Mouse (Mus musculus) ovary, postnatal 14 days (tissue): ENCODE measurements at regions not wholly inside any gene's neighbourhood (a gene's known extent, or its start where the extent isn't known, plus 50 kb on each side); places are given as distances from the start of the nearest gene placed in this dataset.

Experiments
- DNase-seq: peaks from one replicate; pipeline ENCODE4 v3.0.0; 2022; ENCODE audit warnings: low spot score

GRCm38 (mm10) chr8:8562268-8562667 lies 98.8 kb downstream of the Efnb2 start:
- DNase-seq = no peak

GRCm38 (mm10) chr8:8558050-8558449 lies 103.0 kb downstream of the Efnb2 start:
- DNase-seq = no peak

GRCm38 (mm10) chr8:8556152-8556551 lies 104.9 kb downstream of the Efnb2 start:
- DNase-seq = no peak

DNA sequence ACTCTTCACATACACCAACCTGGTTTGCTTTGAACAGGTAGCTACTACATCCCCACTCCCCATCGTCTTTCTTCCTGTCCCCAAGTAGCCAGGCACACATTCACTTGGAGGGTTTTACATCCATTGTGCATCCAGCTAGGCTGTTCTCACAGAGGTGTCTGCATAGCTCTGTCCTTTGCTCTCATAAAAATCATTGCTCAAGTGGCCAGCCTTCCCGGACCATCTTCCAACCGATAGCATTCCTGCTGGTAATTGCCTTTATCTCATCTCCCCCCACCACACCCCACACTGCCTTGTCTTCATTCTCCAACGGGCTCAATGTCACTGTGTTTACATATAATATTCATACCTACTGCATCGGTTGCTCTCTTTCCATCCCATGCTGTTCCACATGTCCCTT lies 106.4 kb downstream of the Efnb2 start:
- DNase-seq = no peak

- no peak for DNase-seq
Observed at GRCm38 (mm10) chr8:8552779-8553178, 108.3 kb downstream of the Efnb2 start.

- DNase-seq = no peak
Observed at GRCm38 (mm10) chr8:8536626-8537025, 124.4 kb downstream of the Efnb2 start.

- DNase-seq = no peak
Observed at GRCm38 (mm10) chr8:8534787-8535186, 126.3 kb downstream of the Efnb2 start.

DNA sequence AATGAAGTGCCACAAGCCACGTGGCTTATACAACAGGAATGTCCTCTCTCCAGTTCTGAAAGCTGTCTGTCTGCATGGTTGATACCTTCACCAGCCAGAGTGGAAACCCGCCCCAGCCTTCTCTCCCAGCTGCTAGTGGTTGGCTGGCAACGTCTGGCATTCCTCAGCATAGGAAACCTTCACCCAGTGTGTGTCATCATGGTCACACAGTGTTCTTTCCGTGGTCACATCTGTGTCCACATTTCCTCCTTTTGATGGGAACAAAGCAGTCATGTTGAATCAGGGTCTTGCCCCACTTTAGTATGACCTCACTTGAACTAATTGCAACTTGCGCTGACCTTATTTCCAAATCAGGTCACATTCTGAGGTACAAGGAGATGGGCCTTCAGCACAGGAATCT lies 128.1 kb downstream of the Efnb2 start:
- DNase-seq = no peak

DNA sequence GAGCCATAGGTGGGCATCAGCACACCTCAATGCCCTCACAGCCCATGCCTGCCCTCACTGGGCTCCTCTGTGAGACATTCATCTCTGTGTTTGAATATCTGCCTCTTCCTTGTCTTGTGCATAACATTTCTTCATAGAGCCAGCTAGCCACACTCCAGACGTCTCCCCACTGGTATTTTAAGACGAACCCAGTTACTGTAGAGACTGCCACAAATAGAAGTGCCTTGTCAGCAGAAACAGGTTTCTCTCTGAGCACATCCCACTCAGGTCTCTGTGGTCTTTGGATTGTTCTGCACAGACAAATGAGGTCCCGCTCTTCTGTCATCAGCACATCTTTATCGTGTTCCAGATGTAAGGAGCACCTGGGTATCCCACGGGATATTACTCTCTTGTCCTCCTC lies 130.5 kb downstream of the Efnb2 start:
- no peak for DNase-seq

DNA sequence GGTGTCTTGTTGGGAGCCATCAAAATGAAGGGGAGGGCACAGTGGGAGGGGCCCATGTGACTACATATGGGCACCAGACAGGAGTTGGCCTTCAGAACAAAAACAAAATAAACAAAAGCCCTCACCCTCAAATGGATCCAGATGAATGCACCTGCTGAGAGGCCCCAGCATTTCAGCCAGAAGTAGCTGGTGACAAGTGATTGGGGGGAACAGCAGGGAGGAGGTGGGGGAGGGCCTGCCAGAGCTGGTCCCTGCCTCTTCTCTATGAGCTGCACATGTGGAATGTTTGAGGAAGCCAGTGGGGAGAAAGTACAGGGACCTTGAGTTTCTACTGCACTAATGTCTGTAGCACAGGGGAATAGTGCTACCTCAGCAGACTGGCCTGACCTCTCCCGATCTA lies 139.5 kb downstream of the Efnb2 start:
- DNase-seq = no peak

GRCm38 (mm10) chr8:8519772-8520191 lies 141.3 kb downstream of the Efnb2 start:
- DNase-seq = no peak

DNA sequence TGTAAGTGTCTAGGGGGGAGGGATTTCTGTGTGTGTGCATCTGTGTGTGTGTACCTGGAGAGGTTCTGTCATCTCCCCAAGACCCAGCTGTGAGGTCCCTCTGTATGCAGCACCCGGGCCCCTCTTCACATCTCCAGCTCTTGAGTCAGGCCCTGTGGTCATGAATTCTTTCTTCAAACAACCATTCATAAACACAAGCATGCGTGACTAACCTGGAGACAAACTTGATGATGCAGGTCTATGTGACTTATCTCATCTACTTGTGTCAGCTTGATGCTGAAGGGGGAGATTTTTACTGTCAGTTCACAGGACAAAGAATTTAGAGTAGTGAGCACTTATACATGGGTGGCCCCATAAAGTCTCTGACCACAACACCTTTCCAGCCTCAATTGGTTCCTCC lies 143.4 kb downstream of the Efnb2 start:
- no peak for DNase-seq

- no peak for DNase-seq
Observed at GRCm38 (mm10) chr8:8516272-8516671, 144.8 kb downstream of the Efnb2 start.

GRCm38 (mm10) chr8:8499921-8500320 lies 161.1 kb downstream of the Efnb2 start:
- DNase-seq = no peak

- DNase-seq = no peak
Observed at GRCm38 (mm10) chr8:8498753-8499152, 162.3 kb downstream of the Efnb2 start.

GRCm38 (mm10) chr8:8495472-8495871 lies 165.6 kb downstream of the Efnb2 start:
- DNase-seq = no peak

GRCm38 (mm10) chr8:8494281-8494680 lies 166.8 kb downstream of the Efnb2 start:
- no peak for DNase-seq

GRCm38 (mm10) chr8:8491908-8492307 lies 169.1 kb downstream of the Efnb2 start:
- no peak for DNase-seq

- no peak for DNase-seq
Observed at GRCm38 (mm10) chr8:8489784-8490183, 171.3 kb downstream of the Efnb2 start.

DNA sequence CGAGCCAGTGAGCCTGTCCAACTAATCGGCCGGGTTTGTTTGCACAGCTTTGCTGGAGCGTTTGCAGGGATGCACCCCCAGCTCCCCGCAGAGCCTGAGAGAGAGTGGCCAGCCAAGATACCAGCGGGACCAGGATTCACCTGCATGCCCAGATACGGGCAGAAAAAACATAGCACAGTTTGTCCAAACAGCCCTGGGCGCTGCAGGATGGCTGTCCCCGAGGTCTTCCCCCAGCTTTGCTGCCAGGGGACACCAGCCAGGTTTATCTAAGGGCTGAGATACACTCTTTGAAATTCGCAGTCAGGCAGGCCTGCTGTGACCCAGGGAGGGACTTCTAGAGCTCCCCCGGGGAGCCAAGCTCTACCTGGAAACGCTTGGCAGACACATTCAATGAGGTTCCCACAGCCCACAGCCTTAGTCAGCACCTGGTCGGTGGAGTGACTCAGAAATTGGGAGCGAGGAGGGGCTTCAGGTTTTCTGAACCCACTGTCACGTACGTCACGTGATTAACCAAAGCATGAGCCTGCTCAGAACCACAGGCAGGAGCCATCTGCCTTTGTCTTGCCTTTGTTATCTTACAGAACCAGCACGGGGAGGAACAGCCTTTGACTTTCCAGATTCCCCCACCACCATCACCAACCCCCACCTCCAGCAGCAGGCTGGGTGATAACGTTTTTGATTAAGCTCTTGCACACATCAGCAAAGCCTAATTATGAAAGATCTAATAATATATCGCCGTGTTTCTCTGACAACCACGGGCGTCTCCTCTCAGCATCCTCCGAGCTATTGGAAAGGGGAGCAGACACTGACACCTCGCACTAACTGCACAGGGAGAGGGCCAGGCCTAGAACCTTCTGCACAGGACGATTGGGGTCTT lies 172.1 kb downstream of the Efnb2 start:
- DNase-seq = no peak

- DNase-seq = peak; percentile 19
Observed at GRCm38 (mm10) chr8:8488191-8488694, 172.8 kb downstream of the Efnb2 start.

GRCm38 (mm10) chr8:8487706-8488105 lies 173.3 kb downstream of the Efnb2 start:
- no peak for DNase-seq

- no peak for DNase-seq
Observed at GRCm38 (mm10) chr8:8486866-8487265, 174.2 kb downstream of the Efnb2 start.

DNA sequence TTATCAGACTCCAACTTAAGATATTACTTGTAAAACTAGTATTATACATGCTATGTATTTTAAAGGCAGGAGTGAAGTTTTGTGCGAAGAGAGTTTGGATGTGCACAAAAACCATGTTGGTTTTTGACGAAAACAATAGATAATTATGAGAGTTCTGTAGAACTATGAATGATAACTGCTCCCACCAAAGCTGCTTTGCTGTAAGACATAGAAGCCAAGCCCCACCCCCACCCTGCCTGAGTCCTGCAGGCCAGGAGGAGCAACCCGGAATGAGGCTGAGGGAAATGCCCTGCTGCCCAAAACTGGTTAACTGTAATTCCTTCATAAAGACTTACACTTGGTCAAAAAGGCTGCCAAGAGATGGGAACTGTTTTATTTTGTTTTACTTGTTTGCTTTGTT lies 175.8 kb downstream of the Efnb2 start:
- DNase-seq = no peak
